Mouse (Mus musculus): ENCODE data around the gene Gm10974. TPM values are rescaled to one million over a fixed set of nuclear protein-coding genes. Genes with fewer than 3 reads are reported as not detected.

Gene Gm10974
- polyA plus RNA-seq, 1 experiment from 2014 or later, result not detected

DNA sequence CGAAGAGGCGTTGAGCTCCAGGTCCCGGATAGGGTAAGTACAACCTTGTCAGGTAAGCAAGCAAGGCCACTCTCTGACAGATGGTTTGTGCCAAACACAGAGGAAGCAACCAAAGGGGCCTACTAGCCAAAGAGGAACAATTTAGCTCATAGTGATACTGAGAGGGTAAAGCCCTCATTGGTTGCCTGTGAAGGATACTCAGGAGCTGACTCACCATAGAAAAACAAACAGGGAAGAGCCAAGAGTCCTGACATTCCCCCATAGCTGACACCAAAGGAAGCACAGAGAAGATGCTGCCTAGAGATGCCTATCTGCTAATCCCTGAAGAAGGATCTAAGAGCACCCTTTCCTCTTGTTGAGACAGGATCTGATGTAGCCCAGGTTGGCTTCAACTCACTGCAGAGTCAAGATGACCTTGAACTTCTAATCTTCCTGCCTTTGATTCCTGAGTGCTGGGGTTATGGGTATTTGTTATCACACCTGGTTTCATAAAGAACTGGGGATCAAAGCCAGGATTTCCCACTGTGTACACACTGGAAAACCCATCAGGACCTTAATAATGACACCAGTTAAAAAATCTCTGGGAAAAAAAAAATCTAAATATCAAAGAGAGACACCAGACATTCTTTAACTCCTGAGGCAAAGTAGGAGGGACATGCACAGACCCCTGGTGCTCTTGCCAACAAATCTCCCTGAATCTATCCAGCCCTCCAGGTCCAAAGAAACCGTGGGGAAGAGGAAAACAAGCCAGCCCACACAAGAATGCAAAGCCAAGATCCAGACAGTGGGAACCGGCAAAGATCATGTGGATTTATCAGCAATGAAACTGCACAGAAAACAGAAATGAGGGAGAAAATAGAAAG is 3.6 kb downstream of the Gm10974 start:
- no peak for DNase-seq (ENCODE audit: low spot score)
- Histone ChIP-seq H3K4me1 (peaks cover 14% of the 10 kb centered on the region; the same call in 1 of the 2 replicates), H3K9me3 (no peaks in the 10 kb centered on the region), H3K27me3 (ENCODE audit: insufficient read depth, poor library complexity, severe bottlenecking) (no peaks in the 10 kb centered on the region), H3K4me3 (no peak overlapping the region), H3K36me3 (no peaks in the 10 kb centered on the region; the same call in 1 of the 2 replicates), H3K27ac (no peak overlapping the region)
- WGBS, result 68% methylated on average over 5 of the region's 5 CpGs

GRCm38 (mm10) chr7:66369934-66370445 is 4.3 kb downstream of the Gm10974 start:
- WGBS, result 60% methylated on average over 5 of the region's 5 CpGs
- H3K4me3 ChIP-seq, result no peak overlapping the region
- no peaks in the 10 kb centered on the region for H3K9me3 ChIP-seq
- H3K27ac ChIP-seq, result no peak overlapping the region
- H3K27me3 ChIP-seq (ENCODE audit: insufficient read depth, poor library complexity, severe bottlenecking), result no peaks in the 10 kb centered on the region
- no peak for DNase-seq (ENCODE audit: low spot score)
- H3K36me3 ChIP-seq, result no peaks in the 10 kb centered on the region; the same call in 1 of the 2 replicates
- peaks cover 14% of the 10 kb centered on the region; the same call in 1 of the 2 replicates for H3K4me1 ChIP-seq

DNA sequence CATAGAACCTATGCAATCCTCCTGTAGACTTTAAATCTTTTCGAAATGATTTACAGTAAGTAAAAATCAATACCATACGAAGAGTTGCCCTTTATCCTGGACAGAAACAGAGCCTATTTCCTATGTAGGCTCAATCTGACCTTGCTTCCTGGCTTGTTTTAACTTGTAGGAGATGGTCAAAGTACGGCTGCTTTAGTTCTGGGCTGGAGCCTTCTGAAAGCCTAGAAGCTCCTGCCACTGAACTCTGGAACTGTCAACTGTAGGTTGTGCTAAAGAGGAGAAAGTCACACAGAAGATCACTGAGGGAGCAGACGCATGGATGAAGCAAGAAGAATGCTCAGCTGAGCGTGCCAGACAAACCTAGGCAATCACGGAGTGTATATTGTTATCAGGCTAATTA is 5.3 kb downstream of the Gm10974 start:
- no peaks in the 10 kb centered on the region for H3K27me3 ChIP-seq (ENCODE audit: insufficient read depth, poor library complexity, severe bottlenecking)
- 85% methylated on average over 6 of the region's 6 CpGs for WGBS
- H3K36me3 ChIP-seq, result peaks cover 2% of the 10 kb centered on the region; the same call in 1 of the 2 replicates
- DNase-seq (ENCODE audit: low spot score), result no peak
- H3K9me3 ChIP-seq, result no peaks in the 10 kb centered on the region
- peaks cover 14% of the 10 kb centered on the region for H3K4me1 ChIP-seq
- no peak overlapping the region for H3K4me3 ChIP-seq
- no peak overlapping the region for H3K27ac ChIP-seq

GRCm38 (mm10) chr7:66373391-66373790 is 7.7 kb downstream of the Gm10974 start:
- DNase-seq (ENCODE audit: low spot score), result no peak
- Histone ChIP-seq H3K27ac (no peak overlapping the region), H3K9me3 (no peaks in the 10 kb centered on the region), H3K4me1 (peaks cover 23% of the 10 kb centered on the region), H3K27me3 (ENCODE audit: insufficient read depth, poor library complexity, severe bottlenecking) (no peaks in the 10 kb centered on the region), H3K36me3 (peaks cover 2% of the 10 kb centered on the region; the same call in 1 of the 2 replicates), H3K4me3 (no peak overlapping the region)
- WGBS, result 87% methylated on average over 3 of the region's 3 CpGs

- no peak for DNase-seq (ENCODE audit: low spot score)
- no peaks in the 10 kb centered on the region for H3K27me3 ChIP-seq (ENCODE audit: insufficient read depth, poor library complexity, severe bottlenecking)
- H3K4me3 ChIP-seq, result no peak overlapping the region
- H3K27ac ChIP-seq, result 0 out of 2 replicates have a peak overlapping the region, but pooled peaks have one; percentile 2
- peaks cover 12% of the 10 kb centered on the region for H3K4me1 ChIP-seq
- WGBS, result 84% methylated on average over 4 of the region's 4 CpGs
- no peaks in the 10 kb centered on the region for H3K9me3 ChIP-seq
- peaks cover 2% of the 10 kb centered on the region; the same call in 1 of the 2 replicates for H3K36me3 ChIP-seq
Measured at GRCm38 (mm10) chr7:66375736-66376135, 10.0 kb downstream of the Gm10974 start.

DNA sequence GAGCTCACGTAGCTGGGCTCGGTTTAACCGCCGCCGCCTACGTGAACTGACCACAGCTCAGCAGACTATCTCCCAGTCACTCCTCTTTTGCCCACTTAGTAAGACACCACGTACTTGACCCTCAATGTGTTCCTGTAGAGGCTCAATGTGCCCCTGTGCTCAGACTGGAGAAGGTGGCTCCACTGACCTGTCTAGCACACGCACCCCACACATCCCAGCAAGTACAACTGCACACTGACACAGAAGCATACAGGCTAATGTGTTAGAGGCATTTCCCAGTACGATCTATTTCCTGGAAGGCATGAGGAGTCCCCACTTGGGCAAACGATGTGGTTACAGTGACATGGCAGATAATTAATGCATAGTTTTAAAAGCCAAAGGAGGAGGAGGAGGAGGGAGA is 10.9 kb downstream of the Gm10974 start:
- Histone ChIP-seq H3K4me1 (peaks cover 12% of the 10 kb centered on the region), H3K27me3 (ENCODE audit: insufficient read depth, poor library complexity, severe bottlenecking) (no peaks in the 10 kb centered on the region), H3K36me3 (peaks cover 2% of the 10 kb centered on the region; the same call in 1 of the 2 replicates), H3K27ac (0 out of 2 replicates have a peak overlapping the region, but pooled peaks have one; percentile 2), H3K9me3 (no peaks in the 10 kb centered on the region), H3K4me3 (no peak overlapping the region)
- DNase-seq (ENCODE audit: low spot score), result no peak
- 73% methylated on average over 10 of the region's 10 CpGs for WGBS

- 78% methylated on average over 5 of the region's 5 CpGs for WGBS
- H3K27me3 ChIP-seq (ENCODE audit: insufficient read depth, poor library complexity, severe bottlenecking), result no peaks in the 10 kb centered on the region
- H3K4me1 ChIP-seq, result no peaks in the 10 kb centered on the region
- no peak overlapping the region for H3K4me3 ChIP-seq
- DNase-seq (ENCODE audit: low spot score), result no peak
- no peaks in the 10 kb centered on the region; the same call in 1 of the 2 replicates for H3K36me3 ChIP-seq
- H3K27ac ChIP-seq, result no peak overlapping the region
- H3K9me3 ChIP-seq, result no peaks in the 10 kb centered on the region
Measured at GRCm38 (mm10) chr7:66384213-66384612, 18.5 kb downstream of the Gm10974 start.

- Histone ChIP-seq H3K27ac (no peak overlapping the region), H3K9me3 (no peaks in the 10 kb centered on the region), H3K4me1 (no peaks in the 10 kb centered on the region), H3K36me3 (no peaks in the 10 kb centered on the region; the same call in 1 of the 2 replicates), H3K27me3 (ENCODE audit: insufficient read depth, poor library complexity, severe bottlenecking) (no peaks in the 10 kb centered on the region), H3K4me3 (no peak overlapping the region)
- no peak for DNase-seq (ENCODE audit: low spot score)
- 92% methylated on average over 8 of the region's 8 CpGs for WGBS
Measured at GRCm38 (mm10) chr7:66384891-66385290, 19.2 kb downstream of the Gm10974 start.

- Histone ChIP-seq H3K4me3 (no peak overlapping the region), H3K27me3 (ENCODE audit: insufficient read depth, poor library complexity, severe bottlenecking) (no peaks in the 10 kb centered on the region), H3K4me1 (no peaks in the 10 kb centered on the region), H3K36me3 (no peaks in the 10 kb centered on the region; the same call in 1 of the 2 replicates), H3K9me3 (no peaks in the 10 kb centered on the region), H3K27ac (no peak overlapping the region)
- WGBS, result 97% methylated on average over 12 of the region's 12 CpGs
- no peak for DNase-seq (ENCODE audit: low spot score)
Measured at GRCm38 (mm10) chr7:66385826-66386225, 20.1 kb downstream of the Gm10974 start.

GRCm38 (mm10) chr7:66386411-66386810 is 20.7 kb downstream of the Gm10974 start:
- Histone ChIP-seq H3K27me3 (ENCODE audit: insufficient read depth, poor library complexity, severe bottlenecking) (no peaks in the 10 kb centered on the region), H3K27ac (no peak overlapping the region), H3K4me1 (no peaks in the 10 kb centered on the region), H3K9me3 (no peaks in the 10 kb centered on the region), H3K36me3 (no peaks in the 10 kb centered on the region), H3K4me3 (no peak overlapping the region)
- 93% methylated on average over 6 of the region's 6 CpGs for WGBS
- no peak for DNase-seq (ENCODE audit: low spot score)

DNA sequence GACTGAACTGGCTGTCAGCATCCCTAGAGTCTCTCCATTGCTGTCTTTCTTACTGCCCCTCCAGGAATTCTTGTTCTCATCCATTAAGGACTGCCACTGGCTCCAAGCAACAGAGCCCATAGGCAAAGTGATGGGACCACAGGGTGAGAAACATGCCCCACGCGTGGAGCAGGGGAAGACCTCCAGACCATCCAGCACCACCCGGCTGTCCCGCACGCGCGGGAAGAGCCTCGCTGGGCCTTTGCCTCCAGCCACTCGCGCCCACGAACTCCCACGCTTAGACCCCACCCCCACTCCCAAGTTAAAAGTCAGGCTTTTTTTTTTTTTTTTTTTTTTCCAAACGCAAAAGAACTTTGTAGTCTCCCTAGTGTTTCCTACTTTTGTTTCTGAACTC is 21.7 kb downstream of the Gm10974 start:
- 2% methylated on average over 13 of the region's 13 CpGs for WGBS
- H3K36me3 ChIP-seq, result no peaks in the 10 kb centered on the region
- H3K4me1 ChIP-seq, result no peaks in the 10 kb centered on the region
- peak overlapping the region; percentile 93 for H3K27ac ChIP-seq
- H3K9me3 ChIP-seq, result no peaks in the 10 kb centered on the region
- H3K4me3 ChIP-seq, result peak overlapping the region; percentile 84
- DNase-seq (ENCODE audit: low spot score), result no peak
- H3K27me3 ChIP-seq (ENCODE audit: insufficient read depth, poor library complexity, severe bottlenecking), result no peaks in the 10 kb centered on the region

GRCm38 (mm10) chr7:66387813-66388521 is 22.3 kb downstream of the Gm10974 start, which contains the start of gene Lrrk1:
Gene Lrrk1 (minus strand): TSS chr7:66388350.
- peak within 1 kb of the TSS; percentile 93 for H3K27ac ChIP-seq
- peak; percentile 84 for DNase-seq (ENCODE audit: low spot score)
- H3K4me1 ChIP-seq, result no peaks in the 10 kb centered on the region
- under 1% methylated on average over 70 of the region's 70 CpGs for WGBS
- peaks cover 5% of the 10 kb centered on the region; the same call in 1 of the 2 replicates for H3K27me3 ChIP-seq (ENCODE audit: insufficient read depth, poor library complexity, severe bottlenecking)
- peak within 1 kb of the TSS; percentile 84 for H3K4me3 ChIP-seq
- no peaks in the 10 kb centered on the region for H3K36me3 ChIP-seq
- H3K9me3 ChIP-seq, result no peaks in the 10 kb centered on the region
